Comparison of ENCODE assay signal across 9 mouse cellular contexts in the genomic region with DNA sequence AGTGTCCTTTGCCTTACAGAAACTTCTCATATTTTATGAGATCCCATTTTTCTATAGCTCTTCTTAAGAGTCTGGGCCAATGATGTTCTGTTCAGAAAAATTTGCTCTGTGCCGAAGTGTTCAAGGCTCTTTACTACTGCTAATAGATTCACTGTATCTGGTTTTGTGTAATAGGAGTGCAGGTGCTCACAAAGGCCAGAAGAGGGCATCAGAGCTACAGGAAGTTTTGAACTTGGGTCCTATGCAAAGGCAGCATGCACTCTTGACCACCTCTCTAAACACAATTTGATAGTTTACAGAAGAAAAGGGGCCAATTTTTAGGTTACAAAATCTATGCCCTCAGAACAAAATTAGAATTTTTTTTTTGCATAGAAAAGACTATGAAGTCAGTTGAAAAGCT.
A peak's percentile ranks its signal among the peaks of the same experiment; 100 is the strongest.
DNase-seq lines count a peak whose midpoint lies in the region; ATAC-seq and TF ChIP-seq lines count a peak whose summit lies in the region.
"Had no signal": no experiment of that assay in that cellular context is flagged by ENCODE, and none has a peak within 500 bp of the region (broad histone marks: within the 10 kb centered on the region; RNA-seq: fewer than 3 reads in every experiment).

No protein-coding gene starts in this region.

- no peak overlapping the region for H3K4me3 ChIP-seq in embryonic facial prominence, embryonic 11.5 days (ENCODE audit: low read depth, low read length)
- no peak overlapping the region for H3K4me3 ChIP-seq in embryonic facial prominence, embryonic 10.5 days
- no peak overlapping the region for H3K4me3 ChIP-seq in liver, postnatal 0 days (ENCODE audit: low read depth, low read length)
- no peak overlapping the region for H3K4me3 ChIP-seq in liver, embryonic 11.5 days (ENCODE audit: low read depth, low read length)
- H3K4me3 ChIP-seq: megakaryocyte, embryonic 14.5 days had no signal

- H3K9ac ChIP-seq in embryonic facial prominence, embryonic 11.5 days (replicated peaks; ENCODE audit: low read length) = no peak overlapping the region
- H3K9ac ChIP-seq in liver, postnatal 0 days (replicated peaks) = no peak overlapping the region
- no peak overlapping the region for H3K9ac ChIP-seq in liver, embryonic 11.5 days (ENCODE audit: low read depth, low read length)

- ATAC-seq in embryonic facial prominence, embryonic 11.5 days (replicated peaks; ENCODE audit: insufficient number of reproducible peaks, low FRiP score, low TSS enrichment, low read depth) = no peak
- ATAC-seq in liver, postnatal 0 days = no peak
- no peak for ATAC-seq in liver, embryonic 11.5 days (replicated peaks; ENCODE audit: low FRiP score)
- ATAC-seq in common myeloid progenitor, adult 5-6 weeks (replicated peaks; ENCODE audit: low read depth, poor library complexity, severe bottlenecking) = peak; percentile 83

- no peaks in the 10 kb centered on the region for H3K4me1 ChIP-seq in embryonic facial prominence, embryonic 11.5 days (ENCODE audit: control insufficient read depth, insufficient read depth, low read length)
- H3K4me1 ChIP-seq in embryonic facial prominence, embryonic 10.5 days = 0 out of 2 replicates have a peak, but pooled peaks cover 1% of the 10 kb centered on the region
- H3K4me1 ChIP-seq in liver, postnatal 0 days (ENCODE audit: insufficient read depth) = no peaks in the 10 kb centered on the region
- H3K4me1 ChIP-seq in liver, embryonic 11.5 days (replicated peaks; ENCODE audit: control insufficient read depth, insufficient read depth, low read length) = no peaks in the 10 kb centered on the region
- H3K4me1 ChIP-seq: megakaryocyte, embryonic 14.5 days had no signal

- no peak overlapping the region for H3K4me2 ChIP-seq in embryonic facial prominence, embryonic 11.5 days (ENCODE audit: low read depth, low read length)
- H3K4me2 ChIP-seq in liver, postnatal 0 days (ENCODE audit: low read depth, low read length) = no peak overlapping the region
- H3K4me2 ChIP-seq in liver, embryonic 11.5 days = no peak overlapping the region

- no peak for TF ChIP-seq EP300 in liver, postnatal 0 days (IDR thresholded peaks at IDR 0.05; ENCODE audit: low read depth)

- peak; percentile 67 for TF ChIP-seq CTCF in liver, postnatal 0 days (IDR thresholded peaks at IDR 0.05; ENCODE audit: low read depth)

- WGBS in embryonic facial prominence, embryonic 11.5 days = 53% methylated on average over 1 of the region's 1 CpGs
- 73% methylated on average over 1 of the region's 1 CpGs for WGBS in embryonic facial prominence, embryonic 10.5 days
- 65% methylated on average over 1 of the region's 1 CpGs for WGBS in liver, postnatal 0 days (ENCODE audit: insufficient replicate concordance)
- 68% methylated on average over 1 of the region's 1 CpGs for WGBS in liver, embryonic 11.5 days

- H3K9me3 ChIP-seq in embryonic facial prominence, embryonic 11.5 days (replicated peaks; ENCODE audit: control insufficient read depth, low read length) = no peaks in the 10 kb centered on the region
- no peaks in the 10 kb centered on the region for H3K9me3 ChIP-seq in embryonic facial prominence, embryonic 10.5 days
- H3K9me3 ChIP-seq in liver, postnatal 0 days (ENCODE audit: low read length) = no peaks in the 10 kb centered on the region
- H3K9me3 ChIP-seq in liver, embryonic 11.5 days (ENCODE audit: control insufficient read depth, low read length) = no peaks in the 10 kb centered on the region
- H3K9me3 ChIP-seq: megakaryocyte, embryonic 14.5 days had no signal

- H3K36me3 ChIP-seq in embryonic facial prominence, embryonic 11.5 days (replicated peaks; ENCODE audit: control insufficient read depth, insufficient read depth, low read depth, low read length) = no peaks in the 10 kb centered on the region
- H3K36me3 ChIP-seq in embryonic facial prominence, embryonic 10.5 days (replicated peaks) = no peaks in the 10 kb centered on the region
- no peaks in the 10 kb centered on the region for H3K36me3 ChIP-seq in liver, postnatal 0 days (replicated peaks; ENCODE audit: insufficient read depth, low read length)
- H3K36me3 ChIP-seq in liver, embryonic 11.5 days (ENCODE audit: control insufficient read depth, insufficient read depth, low read length) = no peaks in the 10 kb centered on the region

- no peak overlapping the region for H3K27ac ChIP-seq in embryonic facial prominence, embryonic 11.5 days (replicated peaks; ENCODE audit: low read depth, low read length)
- H3K27ac ChIP-seq in embryonic facial prominence, embryonic 10.5 days (replicated peaks) = no peak overlapping the region
- H3K27ac ChIP-seq in liver, postnatal 0 days (ENCODE audit: low read depth) = no peak overlapping the region
- no peak overlapping the region for H3K27ac ChIP-seq in liver, embryonic 11.5 days (ENCODE audit: low read depth, low read length)

- peak; percentile 60 for DNase-seq in embryonic facial prominence, embryonic 11.5 days (ENCODE audit: low spot score)
- no peak for DNase-seq in embryonic facial prominence, embryonic 10.5 days (ENCODE audit: low spot score)
- DNase-seq in liver, postnatal 0 days = no peak
- DNase-seq in liver, embryonic 11.5 days (ENCODE audit: low spot score) = no peak
- DNase-seq in naive thymus-derived CD4-positive, alpha-beta T cell, adult 2 months (ENCODE audit: low read depth) = peak; percentile 5
- DNase-seq in cerebellum, adult 18-20 months = no peak
- DNase-seq in layer of hippocampus, postnatal 10 days (ENCODE audit: low spot score in 2 of 2) = no peak

- no peaks in the 10 kb centered on the region for H3K27me3 ChIP-seq in embryonic facial prominence, embryonic 11.5 days (ENCODE audit: control insufficient read depth, insufficient read depth, low read length)
- no peaks in the 10 kb centered on the region for H3K27me3 ChIP-seq in embryonic facial prominence, embryonic 10.5 days (replicated peaks; ENCODE audit: low read depth, poor library complexity, severe bottlenecking)
- no peaks in the 10 kb centered on the region for H3K27me3 ChIP-seq in liver, postnatal 0 days (ENCODE audit: insufficient read depth, low read length)
- no peaks in the 10 kb centered on the region for H3K27me3 ChIP-seq in liver, embryonic 11.5 days (replicated peaks; ENCODE audit: control insufficient read depth, insufficient read depth, low read length)
- H3K27me3 ChIP-seq: megakaryocyte, embryonic 14.5 days had no signal

Comparison
In these comparisons a context has a peak if more than half of its experiments do, and no peak if none do; other contexts are left out.
1. DNase-seq: peak in embryonic facial prominence, embryonic 11.5 days (single experiment) and naive thymus-derived CD4-positive, alpha-beta T cell, adult 2 months (single experiment); none in embryonic facial prominence, embryonic 10.5 days (single experiment), liver, postnatal 0 days (single experiment), liver, embryonic 11.5 days (single experiment), cerebellum, adult 18-20 months (0 of 2) and layer of hippocampus, postnatal 10 days (0 of 2).